Mouse (Mus musculus) B cell, adult 67 days (primary cell): ENCODE results near the gene Adgra1. TPM values are rescaled to one million over a fixed set of nuclear protein-coding genes. Genes with fewer than 3 reads are reported as not detected.

ENCODE experiments used
- total RNA-seq, 2 experiments: library from RNA; stranded (reverse); gene quantifications; 4 replicates each; pipeline ENCODE4 v1.2.4; 2023

Adgra1 gene
- not detected for total RNA-seq

GRCm38 (mm10) chr7:139834036-139834435 is at the start of gene Adgra1:
TSS of gene Adgra1 (plus strand) at chr7:139834174.

DNA sequence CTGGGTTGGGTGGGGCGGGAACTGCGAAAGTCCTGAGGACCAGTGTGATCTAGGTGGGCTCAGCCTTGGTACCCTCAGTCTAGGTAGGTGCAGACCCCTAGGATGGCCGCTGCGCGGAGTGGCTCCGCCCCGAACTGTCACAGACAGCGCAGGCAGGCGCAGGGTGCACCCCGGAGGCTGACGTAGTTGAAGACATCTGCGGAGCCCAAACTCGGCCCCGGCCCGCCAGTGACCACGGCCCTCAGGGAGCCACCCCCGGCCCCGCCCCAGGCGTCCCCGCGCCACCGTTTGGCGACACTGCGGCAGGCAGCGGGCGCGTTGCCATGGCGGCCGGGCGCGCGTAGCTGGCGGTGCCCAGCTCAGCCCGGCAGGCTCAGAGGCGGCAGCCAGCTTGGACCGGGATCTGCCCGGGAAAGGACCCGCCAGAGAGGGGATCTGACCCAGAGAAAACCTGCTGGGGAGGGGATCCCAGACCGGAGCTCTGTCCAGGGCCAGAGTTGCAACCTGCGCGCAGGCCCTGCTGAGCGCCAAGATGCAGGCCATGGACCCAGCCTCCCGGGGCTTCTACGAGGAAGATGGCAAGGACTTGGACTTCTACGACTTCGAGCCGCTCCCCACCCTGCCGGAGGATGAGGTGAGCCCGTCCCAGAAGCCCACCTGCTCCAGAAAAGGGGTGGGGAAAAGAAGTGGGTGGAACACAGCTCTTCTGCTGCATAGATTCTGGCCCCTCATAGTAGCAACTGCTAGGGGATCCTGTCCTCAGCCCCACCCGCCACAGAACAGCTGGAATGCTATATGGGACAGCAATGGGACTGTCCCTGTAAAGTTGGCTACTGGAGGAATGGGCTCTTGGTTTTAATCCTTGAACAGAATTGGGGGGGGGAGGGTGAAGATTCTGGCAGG is 60.9 kb downstream of the Adgra1 start, which contains the start of gene Kndc1:
Gene Kndc1 (plus strand): TSS at position 42 of the 903 bp plus-strand sequence.

Other genes starting within 250 kb of the Adgra1 start
- gene Cfap46, start 150.4 kb upstream of the Adgra1 start, total RNA-seq, result not detected
- not detected for gene Kndc1, start 60.5 kb downstream of the Adgra1 start, total RNA-seq
- gene Utf1, start 109.6 kb downstream of the Adgra1 start, total RNA-seq, result under 1 TPM in 1 of 2 experiments, not detected in 1; 0.61 TPM
- gene 6430531B16Rik, start 144.6 kb downstream of the Adgra1 start, total RNA-seq, result not detected
- 1 to 10 TPM; 3.4 to 3.8 TPM for gene Adam8, start 158.4 kb downstream of the Adgra1 start, total RNA-seq
- gene Zfp511, start 202.2 kb downstream of the Adgra1 start, total RNA-seq, result 10 to 100 TPM; 41.0 to 41.5 TPM
- gene Tubgcp2, start 202.5 kb downstream of the Adgra1 start, total RNA-seq, result 10 to 100 TPM; 32.2 to 36.2 TPM
- not detected for gene Msx3, start 214.9 kb downstream of the Adgra1 start, total RNA-seq
- not detected for gene Caly, start 248.4 kb downstream of the Adgra1 start, total RNA-seq